Mouse (Mus musculus) monocyte, adult 5-6 weeks (primary cell): ENCODE measurements around the gene Hist1h3i. TPM values are rescaled to one million over a fixed set of nuclear protein-coding genes. Genes with fewer than 3 reads are reported as not detected.
"Not testable (repeated sequence)": the region's sequence is repeated elsewhere in the genome, so short reads cannot be mapped to it uniquely, and the experiment has no call there.

Experiments used
- ATAC-seq: fragments of 153-309, 156-312 bp; replicated peaks from 2 replicates; pipeline ENCODE4 v1.8.0; 2017; ENCODE audit warnings: mild to moderate bottlenecking; ENCODE audit not compliant: low TSS enrichment, insufficient number of reproducible peaks, severe bottlenecking, poor library complexity, low FRiP score
- total RNA-seq: library from RNA; stranded (forward); fragments of 200-1000, 200-491, 200-594 nt; gene quantifications from 3 replicates; pipeline ENCODE4 v1.2.3, GENCODE M21; 2017

Gene Hist1h3i
- total RNA-seq: 8.6 to 11.4 TPM in 2 of 3 replicates, not detected in the other

- ATAC-seq: peak; percentile 67; the same call in 1 of the 2 replicates
These were observed at the start of gene Hist1h3i for GRCm38 (mm10) chr13:21783255-21783617. Hist1h3i (minus strand) TSS chr13:21783370.

GRCm38 (mm10) chr13:21831418-21832394 lies 48.5 kb upstream of the Hist1h3i start, which contains the start of gene Hist1h4n:
Hist1h4n (minus strand) TSS chr13:21832196.
- ATAC-seq: peak; percentile 59

GRCm38 (mm10) chr13:21830344-21830743 lies 47.2 kb upstream of the Hist1h3i start:
- ATAC-seq: no peak

GRCm38 (mm10) chr13:21828511-21828910 lies 45.3 kb upstream of the Hist1h3i start:
- ATAC-seq: no peak

GRCm38 (mm10) chr13:21820082-21820890 lies 37.1 kb upstream of the Hist1h3i start:
- not testable (repeated sequence) for ATAC-seq

- ATAC-seq: not testable (repeated sequence)
These were observed 28.9 kb upstream of the Hist1h3i start for GRCm38 (mm10) chr13:21812092-21812491.

- ATAC-seq: peak; percentile 68
These were observed 28.4 kb upstream of the Hist1h3i start, which contains the start of gene Hist1h4m for GRCm38 (mm10) chr13:21811539-21811938. Hist1h4m (plus strand) TSS chr13:21811746.

GRCm38 (mm10) chr13:21811074-21811473 lies 27.9 kb upstream of the Hist1h3i start:
- ATAC-seq: 0 out of 2 replicates have a peak, but pooled peaks have one; percentile 10

- peak; percentile 94 for ATAC-seq
These were observed 26.9 kb upstream of the Hist1h3i start, which contains the start of the genes Hist1h2bq and Hist1h2ao for GRCm38 (mm10) chr13:21810073-21810472. Hist1h2bq (minus strand) TSS chr13:21810197. Hist1h2ao (plus strand) TSS chr13:21810465.

GRCm38 (mm10) chr13:21803058-21803457 lies 19.9 kb upstream of the Hist1h3i start:
- ATAC-seq: peak; percentile 88

GRCm38 (mm10) chr13:21797163-21797562 lies 14.0 kb upstream of the Hist1h3i start:
- ATAC-seq: peak; percentile 36; the same call in 1 of the 2 replicates

GRCm38 (mm10) chr13:21795584-21795983 lies 12.4 kb upstream of the Hist1h3i start:
- no peak for ATAC-seq

GRCm38 (mm10) chr13:21790601-21791283 lies 7.6 kb upstream of the Hist1h3i start:
- no peak for ATAC-seq

- ATAC-seq: no peak
These were observed 6.8 kb upstream of the Hist1h3i start for GRCm38 (mm10) chr13:21789925-21790324.

GRCm38 (mm10) chr13:21787760-21788593 lies 4.8 kb upstream of the Hist1h3i start:
- no peak for ATAC-seq

- peak; percentile 96 for ATAC-seq
These were observed 3.9 kb upstream of the Hist1h3i start, which contains the start of the genes Hist1h2an and Hist1h2bp for GRCm38 (mm10) chr13:21786899-21787629. Hist1h2an (minus strand) TSS chr13:21787218. Hist1h2bp (plus strand) TSS chr13:21787461.
